Mouse (Mus musculus) left cerebral cortex, adult 2 months (tissue): ENCODE results near the gene Lmod2. TPM values are rescaled to one million over a fixed set of nuclear protein-coding genes. Genes with fewer than 3 reads are reported as not detected.

Experiments used
- DNase-seq, 2 experiments: peaks; one replicate each; pipeline ENCODE4 v3.0.0; 2021 to 2022; ENCODE audit warnings: low spot score in 2 of 2, mixed read lengths in 1 of 2; ENCODE audit errors: extremely low spot score in 1 of 2
- H3K27ac ChIP-seq: fragments of 200-600 bp; 2 replicates; pipeline ENCODE4 v1.8.1; 2022
- H3K4me3 ChIP-seq: fragments of 200-600 bp; 2 replicates; pipeline ENCODE4 v1.8.1; 2022
- CTCF ChIP-seq: fragments of 200-600 bp; IDR thresholded peaks from 2 replicates; pipeline ENCODE4 v1.8.1; 2022; ENCODE audit warnings: antibody characterized with exemption, mild to moderate bottlenecking, moderate library complexity
- intact Hi-C: fragments of 180-260 bp; cut with DNase I; formaldehyde crosslinking; loops from one replicate; pipeline ENCODE4 v1.15.1; 2025
- total RNA-seq, 2 experiments: library from RNA; stranded (reverse); gene quantifications; 2 replicates each; pipeline ENCODE4 v1.2.3; 2021

Lmod2 gene
- total RNA-seq, 2 experiments from 2014 or later = not detected

DNA sequence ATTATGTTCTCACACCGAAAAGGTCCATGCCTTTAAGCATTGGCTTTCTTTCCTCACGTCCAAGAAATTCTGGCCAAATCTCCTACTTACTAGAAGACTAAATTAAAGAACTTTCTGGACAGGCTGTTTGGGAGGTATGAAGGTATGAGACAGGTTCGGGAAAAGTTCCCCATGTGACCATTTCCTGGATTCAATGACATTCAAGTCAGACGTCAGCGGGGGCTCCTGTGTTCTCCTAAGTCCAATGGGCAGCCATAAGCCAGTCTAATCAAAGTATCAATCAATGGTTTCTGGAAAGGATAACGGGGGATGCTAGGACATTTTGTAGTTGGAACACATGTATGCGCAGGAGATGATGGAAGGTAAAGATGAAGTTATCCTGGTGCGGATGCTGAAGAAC is 8.1 kb downstream of the Lmod2 start:
- no peak for TF ChIP-seq CTCF
- intact Hi-C loops = no loop called here
- no peak overlapping the region for H3K27ac ChIP-seq
- no peak for DNase-seq
- H3K4me3 ChIP-seq = no peak overlapping the region

DNA sequence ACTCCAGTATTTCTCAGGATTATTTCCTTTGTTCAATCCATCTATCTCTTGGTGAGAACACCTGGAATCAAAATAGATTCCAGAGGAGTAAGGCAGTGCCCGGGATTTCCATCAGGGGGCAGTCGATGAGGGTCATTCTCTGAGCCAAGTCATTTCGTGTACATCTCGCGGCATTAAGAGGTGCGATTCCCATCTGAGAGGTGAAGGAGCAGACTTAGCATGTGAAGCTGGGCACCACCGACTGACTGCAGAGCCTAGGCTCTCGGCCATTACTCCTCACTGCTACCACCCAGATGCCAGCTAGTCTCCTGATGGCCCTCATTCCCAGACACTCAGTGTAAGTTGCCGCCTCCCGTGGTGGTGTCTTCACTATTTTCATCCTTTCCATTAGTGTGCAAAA is 8.9 kb downstream of the Lmod2 start:
- DNase-seq = no peak
- no peak overlapping the region for H3K27ac ChIP-seq
- intact Hi-C loops = no loop called here
- no peak; the same call in 1 of the 2 replicates for TF ChIP-seq CTCF
- no peak overlapping the region for H3K4me3 ChIP-seq

DNA sequence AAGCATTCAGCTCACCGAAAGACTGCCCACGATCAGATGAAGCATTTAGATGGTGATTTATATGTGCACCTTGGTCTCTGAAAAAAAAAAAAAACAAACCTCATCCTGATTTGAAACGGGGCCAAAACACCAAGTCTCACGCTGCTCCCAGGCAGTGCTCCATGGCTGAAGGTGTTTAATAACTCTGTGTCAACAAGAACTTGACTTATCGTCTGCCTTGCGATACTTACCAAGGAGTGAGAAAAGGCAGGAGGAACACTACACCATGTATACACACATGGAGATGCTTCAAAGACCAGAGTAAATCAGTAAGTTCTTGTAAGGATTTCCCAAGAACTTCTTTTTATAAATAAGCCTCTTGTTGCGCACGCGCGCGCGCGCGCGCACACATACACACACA is 10.0 kb downstream of the Lmod2 start:
- no peak for TF ChIP-seq CTCF
- Histone ChIP-seq H3K27ac (no peak overlapping the region), H3K4me3 (no peak overlapping the region)
- DNase-seq = no peak
- intact Hi-C loops = no loop called here

DNA sequence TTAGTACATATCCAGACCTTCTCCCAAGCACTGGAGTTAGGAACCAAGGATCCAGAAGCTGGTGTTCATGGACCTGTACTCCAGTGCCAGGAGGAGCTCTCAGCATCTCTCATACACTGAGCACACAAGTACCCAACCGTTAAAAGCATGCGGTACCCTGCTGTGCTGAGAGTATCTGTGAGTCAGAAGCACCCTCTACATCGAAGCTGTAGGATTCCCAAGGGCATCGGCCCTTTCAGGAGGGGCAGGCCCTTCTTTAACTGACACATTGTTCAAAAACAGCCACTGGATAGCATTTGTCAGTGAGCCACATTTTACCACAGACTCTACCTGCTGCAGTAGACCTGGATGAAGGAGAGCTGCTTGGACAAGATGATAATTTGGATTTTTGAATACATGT is 10.6 kb downstream of the Lmod2 start:
- DNase-seq = no peak
- no peak overlapping the region for H3K4me3 ChIP-seq
- TF ChIP-seq CTCF = no peak
- no peak overlapping the region for H3K27ac ChIP-seq
- intact Hi-C loops = no loop called here

DNA sequence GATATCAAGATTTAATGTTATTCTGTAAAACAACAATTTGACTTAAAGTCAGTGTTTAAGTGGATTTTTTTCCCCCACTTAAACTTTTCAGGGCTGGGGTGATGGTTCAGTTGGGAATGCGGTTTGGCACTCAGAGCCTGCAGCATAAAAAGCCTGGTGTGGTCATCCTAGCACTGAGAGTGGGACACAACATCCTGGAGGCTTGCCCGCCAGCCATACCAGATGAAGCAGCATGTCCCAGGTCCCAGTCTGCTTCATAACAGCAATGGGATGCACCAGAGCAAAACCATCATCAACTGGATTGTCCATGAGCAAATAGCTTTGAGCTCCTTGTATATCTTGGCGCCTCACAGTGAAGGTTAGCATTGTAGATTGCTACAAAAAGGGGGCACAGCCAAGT is 11.1 kb downstream of the Lmod2 start:
- intact Hi-C loops = no loop called here
- H3K27ac ChIP-seq = no peak overlapping the region
- TF ChIP-seq CTCF = no peak
- no peak overlapping the region for H3K4me3 ChIP-seq
- no peak for DNase-seq

DNA sequence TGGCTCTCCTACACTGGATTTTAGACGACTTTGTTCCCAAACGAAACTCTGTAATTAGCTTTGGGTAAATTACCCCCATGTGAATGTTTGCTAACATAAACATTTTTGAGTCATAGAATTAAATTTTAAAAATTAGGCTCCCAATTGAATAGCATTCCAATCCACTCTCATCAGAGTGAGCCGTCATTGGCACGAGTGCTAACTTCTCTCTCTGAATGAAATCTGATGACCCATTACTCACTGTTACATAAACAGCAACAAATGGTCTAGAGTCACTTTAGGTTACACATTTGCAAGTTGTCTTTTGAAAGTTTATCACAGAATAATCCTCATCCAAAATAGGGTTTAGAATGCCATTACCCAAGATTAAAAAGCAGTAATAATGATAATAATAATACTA is 12.0 kb downstream of the Lmod2 start:
- intact Hi-C loops = no loop called here
- no peak overlapping the region for H3K4me3 ChIP-seq
- TF ChIP-seq CTCF = no peak
- no peak overlapping the region for H3K27ac ChIP-seq
- DNase-seq = no peak

DNA sequence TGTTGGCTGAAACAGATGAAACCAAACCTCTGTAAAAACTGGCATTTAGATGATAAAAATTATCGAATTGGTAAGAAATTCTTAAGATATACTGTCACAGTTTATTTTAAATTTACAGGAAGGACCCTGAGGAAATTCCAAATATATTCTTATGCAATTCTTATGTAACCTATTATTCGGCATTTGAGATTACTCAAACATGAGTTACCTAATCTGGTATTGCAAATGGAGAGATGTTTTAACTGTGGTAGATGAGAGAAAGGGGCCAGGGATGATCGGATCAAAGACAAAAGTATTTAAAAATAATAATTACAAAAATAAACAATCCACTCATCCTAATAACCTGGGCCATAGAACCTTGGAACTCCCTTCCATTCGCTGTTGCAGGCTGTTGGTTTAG is 12.8 kb downstream of the Lmod2 start:
- no peak for DNase-seq
- Histone ChIP-seq H3K27ac (no peak overlapping the region), H3K4me3 (no peak overlapping the region)
- TF ChIP-seq CTCF = no peak
- intact Hi-C loops = no loop called here

DNA sequence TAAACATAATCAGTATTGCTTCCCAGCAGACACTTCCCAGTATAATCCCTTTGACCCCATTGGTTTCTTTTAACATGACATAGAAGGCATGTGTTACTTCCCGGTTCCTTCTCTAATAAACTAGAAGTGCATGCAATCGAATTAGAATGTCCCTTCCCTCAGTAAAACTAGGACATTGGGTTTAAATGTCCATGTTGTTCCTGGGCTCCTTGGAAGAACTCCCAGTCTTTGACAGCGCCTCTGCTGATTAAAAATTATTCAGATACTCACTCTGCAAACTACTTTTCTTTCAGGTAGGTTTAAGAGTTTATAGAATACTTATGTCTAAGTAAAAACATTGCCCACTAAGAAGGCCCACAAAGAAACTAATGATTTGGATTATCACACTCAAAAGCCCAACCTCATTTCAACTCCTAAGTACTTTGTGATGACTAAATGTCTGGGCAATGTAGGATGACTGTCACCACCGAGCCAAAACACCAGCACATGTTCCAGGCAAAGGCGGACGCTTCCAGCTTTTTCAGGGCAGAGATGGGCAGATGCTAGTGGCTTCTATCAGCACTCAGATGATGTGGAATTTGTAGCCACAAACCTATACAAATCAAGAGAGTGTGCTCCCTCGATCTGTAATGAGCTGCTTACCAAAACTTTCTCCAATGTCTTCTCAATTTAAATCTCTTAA is 14.7 kb downstream of the Lmod2 start:
- no peak overlapping the region for H3K27ac ChIP-seq
- DNase-seq = no peak
- TF ChIP-seq CTCF = no peak
- intact Hi-C loops = loop anchor here (2.0 kb wide), 1 partner anchor 63 kb away; no protein-coding TSS in a partner anchor
- H3K4me3 ChIP-seq = no peak overlapping the region

DNA sequence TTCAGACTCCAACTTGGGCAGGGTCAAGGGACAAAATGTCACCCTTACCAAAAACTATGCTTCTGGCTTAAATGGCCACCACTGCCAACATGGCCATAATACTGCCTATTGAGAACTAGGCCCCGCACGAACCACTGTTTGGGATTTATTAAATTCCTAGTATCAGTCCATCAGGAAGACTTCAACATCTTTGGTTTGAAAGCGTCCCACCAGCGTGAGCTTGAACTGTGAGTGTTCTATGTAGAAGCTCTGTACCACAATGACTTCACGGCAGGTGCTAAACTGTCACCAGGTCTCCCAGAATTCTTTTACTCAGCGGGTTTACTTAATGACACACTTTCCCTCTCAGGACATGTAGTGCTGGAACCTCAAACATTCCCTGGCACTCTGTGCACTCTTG is 15.8 kb downstream of the Lmod2 start:
- intact Hi-C loops = loop anchor here (2.0 kb wide), 1 partner anchor 65 kb away; no protein-coding TSS in a partner anchor
- no peak for TF ChIP-seq CTCF
- no peak overlapping the region for H3K4me3 ChIP-seq
- no peak for DNase-seq
- H3K27ac ChIP-seq = no peak overlapping the region; the same call in 1 of the 2 replicates

DNA sequence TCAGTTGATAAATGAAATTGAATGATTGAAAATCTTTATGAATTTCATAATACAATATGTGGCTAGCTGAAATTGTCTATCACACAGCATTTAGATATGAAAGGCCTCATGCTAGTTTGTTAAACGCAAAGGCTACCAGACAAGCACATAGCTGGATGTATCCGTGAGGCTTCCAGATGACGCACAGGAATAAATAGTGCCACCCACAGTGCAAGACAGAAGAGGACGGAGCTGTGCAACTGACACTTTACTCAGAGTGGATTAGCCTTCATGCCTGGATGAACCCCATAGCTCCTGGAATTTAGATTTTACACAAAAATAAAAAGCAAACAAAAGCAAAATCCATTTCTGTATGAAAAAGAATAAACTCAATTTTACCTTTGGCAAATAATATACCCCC is 16.4 kb downstream of the Lmod2 start:
- TF ChIP-seq CTCF = no peak
- Histone ChIP-seq H3K27ac (no peak overlapping the region; the same call in 1 of the 2 replicates), H3K4me3 (no peak overlapping the region)
- intact Hi-C loops = loop anchor here (2.0 kb wide), 1 partner anchor 65 kb away; no protein-coding TSS in a partner anchor
- DNase-seq = no peak

DNA sequence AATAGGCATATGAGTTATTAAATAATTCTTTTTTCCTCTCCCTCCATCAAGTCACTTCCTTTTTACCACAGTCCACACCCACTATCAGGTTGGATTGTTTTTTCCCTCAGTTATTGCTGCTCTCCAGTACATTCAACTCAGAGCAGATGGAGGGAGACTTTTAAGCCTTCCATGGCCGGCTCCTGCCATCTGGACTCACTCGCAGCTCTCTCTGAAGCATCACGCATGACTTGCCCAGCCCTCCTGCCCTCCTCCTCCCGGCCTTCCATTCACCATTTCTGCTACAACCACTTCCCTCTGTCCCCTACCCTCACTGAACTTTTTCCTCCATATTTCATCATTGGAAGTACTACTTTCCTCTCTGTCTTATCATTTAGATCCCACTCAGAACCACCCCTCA is 19.2 kb downstream of the Lmod2 start:
- DNase-seq = no peak
- Histone ChIP-seq H3K27ac (no peak overlapping the region), H3K4me3 (no peak overlapping the region)
- no peak for TF ChIP-seq CTCF
- intact Hi-C loops = no loop called here

DNA sequence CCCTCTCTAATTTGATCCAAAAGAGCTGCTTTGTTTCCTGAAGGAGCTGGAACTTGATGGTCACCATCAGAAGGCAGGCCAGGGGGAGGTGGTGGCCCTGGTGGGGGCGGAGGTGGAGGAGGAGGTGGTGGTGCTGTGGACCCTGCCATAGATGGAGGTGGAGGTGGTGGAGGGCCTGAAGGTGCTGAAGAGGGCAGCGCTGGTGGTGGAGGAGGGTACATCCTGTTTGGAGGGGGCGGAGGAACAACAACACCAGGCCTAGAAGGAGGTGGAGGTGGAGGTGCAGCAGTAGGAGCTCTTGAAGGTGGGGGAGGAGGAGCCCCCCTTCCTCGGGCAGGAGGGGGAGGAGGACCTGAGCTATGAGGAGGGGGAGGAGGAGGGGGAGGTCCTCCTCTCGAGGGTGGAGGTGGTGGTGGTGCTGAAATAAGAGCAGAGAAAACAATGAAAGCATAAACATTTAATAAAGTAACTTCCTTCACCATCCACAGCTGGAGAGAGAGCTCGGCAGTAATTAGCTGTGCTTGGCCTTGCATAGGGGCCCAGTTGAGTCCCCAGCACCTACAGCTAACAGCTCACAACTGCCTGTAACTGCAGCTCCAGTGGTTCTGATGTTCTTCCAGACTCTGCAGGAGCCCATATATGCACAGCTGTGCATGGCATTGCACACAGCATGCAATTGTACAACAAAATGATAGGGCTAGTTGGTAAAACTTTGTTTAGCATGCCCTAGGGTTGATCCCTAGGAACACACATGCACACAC is 21.9 kb downstream of the Lmod2 start:
- no peak overlapping the region for H3K4me3 ChIP-seq
- no peak for DNase-seq
- intact Hi-C loops = no loop called here
- TF ChIP-seq CTCF = no peak
- no peak overlapping the region for H3K27ac ChIP-seq
